Mouse (Mus musculus): ENCODE measurements around the gene Wdr35. TPM values are rescaled to one million over a fixed set of nuclear protein-coding genes. Genes with fewer than 3 reads are reported as not detected.

Gene Wdr35
- polyA plus RNA-seq, 1 experiment from 2014 or later = 14.4 TPM

- Histone ChIP-seq H3K4me2 (ENCODE audit: low read length) (no peak overlapping the region), H3K27me3 (ENCODE audit: control insufficient read depth, insufficient read depth, low read length) (no peaks in the 10 kb centered on the region), H3K9ac (ENCODE audit: low read length) (no peak overlapping the region), H3K36me3 (ENCODE audit: control insufficient read depth, insufficient read depth, low read length) (no peaks in the 10 kb centered on the region), H3K4me3 (ENCODE audit: control insufficient read depth in 1 of 2, insufficient read depth in 1 of 2, low read depth in 1 of 2, low read length in 2 of 2) (no peak overlapping the region), H3K4me1 (ENCODE audit: control insufficient read depth in 2 of 2, insufficient read depth in 2 of 2, low read length in 2 of 2) (no peaks in the 10 kb centered on the region), H3K27ac (replicated peaks in 1 of 2; ENCODE audit: control insufficient read depth in 1 of 2, insufficient read depth in 1 of 2, low read depth in 2 of 2, low read length in 2 of 2) (no peak overlapping the region), H3K9me3 (ENCODE audit: control insufficient read depth, low read length) (no peaks in the 10 kb centered on the region)
- ATAC-seq (ENCODE audit: insufficient number of reproducible peaks, insufficient read depth, low FRiP score, low read depth) = no peak
- WGBS = 72% methylated on average over 9 of the region's 9 CpGs
These were observed 11.9 kb upstream of the Wdr35 start for GRCm38 (mm10) chr12:8961607-8962316.

DNA sequence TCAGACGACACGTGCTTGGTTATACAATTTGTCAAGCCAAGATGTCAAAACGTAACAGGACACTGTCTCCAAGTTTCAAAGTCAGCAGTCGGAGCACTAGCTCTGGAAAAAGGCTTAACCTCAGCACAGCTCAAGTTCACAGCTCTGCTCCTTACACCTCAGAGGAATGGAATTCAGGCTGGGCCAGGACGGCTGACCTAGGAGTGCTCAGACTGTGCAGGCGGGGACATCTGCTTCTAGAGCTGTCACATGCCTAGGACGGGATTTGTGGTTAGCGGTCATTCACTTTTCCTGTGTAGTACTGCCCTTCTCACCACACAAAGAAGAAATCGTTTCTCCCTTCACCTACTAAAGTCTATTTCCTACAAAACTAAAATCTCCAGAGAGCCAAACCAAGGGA is 3.9 kb upstream of the Wdr35 start:
- H3K4me3 ChIP-seq (ENCODE audit: control insufficient read depth in 1 of 2, insufficient read depth in 1 of 2, low read depth in 1 of 2, low read length in 2 of 2) = no peak overlapping the region
- peak; percentile 86 for ATAC-seq (ENCODE audit: insufficient number of reproducible peaks, insufficient read depth, low FRiP score, low read depth)
- no peaks in the 10 kb centered on the region for H3K27me3 ChIP-seq (ENCODE audit: control insufficient read depth, insufficient read depth, low read length)
- peaks cover 5 to 14% of the 10 kb centered on the region in 2 experiments for H3K4me1 ChIP-seq (ENCODE audit: control insufficient read depth in 2 of 2, insufficient read depth in 2 of 2, low read length in 2 of 2)
- peak overlapping the region; percentile 37 for H3K4me2 ChIP-seq (ENCODE audit: low read length)
- H3K9me3 ChIP-seq (ENCODE audit: control insufficient read depth, low read length) = no peaks in the 10 kb centered on the region
- 9% methylated on average over 9 of the region's 9 CpGs for WGBS
- H3K9ac ChIP-seq (ENCODE audit: low read length) = peak overlapping the region; percentile 7
- H3K36me3 ChIP-seq (ENCODE audit: control insufficient read depth, insufficient read depth, low read length) = no peaks in the 10 kb centered on the region
- H3K27ac ChIP-seq (replicated peaks in 1 of 2; ENCODE audit: control insufficient read depth in 1 of 2, insufficient read depth in 1 of 2, low read depth in 2 of 2, low read length in 2 of 2) = peak overlapping the region; percentile 62 to 83

DNA sequence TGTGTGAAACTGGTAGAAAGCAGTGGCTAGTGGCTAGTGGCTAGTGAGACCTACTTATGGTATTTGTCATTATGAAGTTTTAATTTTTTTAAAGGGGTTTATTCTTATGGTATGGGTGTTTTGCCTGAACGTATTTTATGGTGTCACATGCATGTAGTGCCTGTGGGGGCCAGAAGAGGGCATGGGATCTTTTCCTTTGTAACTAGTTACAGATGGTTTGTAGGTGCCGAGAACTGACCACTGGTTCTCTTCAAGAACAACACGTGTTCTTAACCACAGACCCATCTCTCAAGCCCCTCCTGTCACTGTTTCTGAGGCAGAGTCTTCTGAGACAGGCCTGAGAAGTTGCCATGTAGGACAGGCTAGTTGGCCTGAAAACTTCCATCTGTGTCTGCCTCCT is 1.4 kb downstream of the Wdr35 start:
- Histone ChIP-seq H3K27ac (replicated peaks in 1 of 2; ENCODE audit: control insufficient read depth in 1 of 2, insufficient read depth in 1 of 2, low read depth in 2 of 2, low read length in 2 of 2) (no peak overlapping the region), H3K9ac (ENCODE audit: low read length) (no peak overlapping the region), H3K36me3 (ENCODE audit: control insufficient read depth, insufficient read depth, low read length) (peaks cover 20% of the 10 kb centered on the region), H3K4me1 (ENCODE audit: control insufficient read depth in 2 of 2, insufficient read depth in 2 of 2, low read length in 2 of 2) (peaks cover 0 to 8% of the 10 kb centered on the region in 2 experiments; a peak in 1 of 4 replicates), H3K9me3 (ENCODE audit: control insufficient read depth, low read length) (no peaks in the 10 kb centered on the region), H3K27me3 (ENCODE audit: control insufficient read depth, insufficient read depth, low read length) (no peaks in the 10 kb centered on the region), H3K4me3 (ENCODE audit: control insufficient read depth in 1 of 2, insufficient read depth in 1 of 2, low read depth in 1 of 2, low read length in 2 of 2) (no peak overlapping the region), H3K4me2 (ENCODE audit: low read length) (no peak overlapping the region)
- WGBS = 86% methylated on average over 3 of the region's 3 CpGs
- no peak for ATAC-seq (ENCODE audit: insufficient number of reproducible peaks, insufficient read depth, low FRiP score, low read depth)

DNA sequence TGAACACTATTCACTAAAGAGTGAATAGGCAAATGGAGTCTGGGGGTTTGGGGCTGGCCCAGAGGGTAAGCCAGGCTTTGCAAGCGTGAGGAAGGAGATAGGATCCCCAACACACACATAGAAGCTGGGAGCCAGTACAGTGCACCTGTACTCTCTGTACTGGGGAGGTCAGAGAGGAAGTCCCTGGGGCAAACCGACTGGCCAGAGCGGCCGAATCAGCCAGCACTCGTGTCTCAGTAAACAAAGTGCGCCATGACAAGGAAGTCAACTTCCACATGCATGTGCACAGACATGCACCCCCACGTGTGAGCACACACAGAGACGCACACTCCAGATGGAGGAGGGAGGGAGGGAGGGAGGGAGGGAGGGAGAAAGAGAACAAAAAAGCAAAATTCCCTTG is 19.5 kb downstream of the Wdr35 start:
- Histone ChIP-seq H3K4me1 (ENCODE audit: control insufficient read depth in 2 of 2, insufficient read depth in 2 of 2, low read length in 2 of 2) (no peaks in the 10 kb centered on the region), H3K4me2 (ENCODE audit: low read length) (no peak overlapping the region), H3K27me3 (ENCODE audit: control insufficient read depth, insufficient read depth, low read length) (no peaks in the 10 kb centered on the region), H3K9ac (ENCODE audit: low read length) (no peak overlapping the region), H3K36me3 (ENCODE audit: control insufficient read depth, insufficient read depth, low read length) (no peaks in the 10 kb centered on the region), H3K9me3 (ENCODE audit: control insufficient read depth, low read length) (no peaks in the 10 kb centered on the region), H3K27ac (replicated peaks in 1 of 2; ENCODE audit: control insufficient read depth in 1 of 2, insufficient read depth in 1 of 2, low read depth in 2 of 2, low read length in 2 of 2) (no peak overlapping the region), H3K4me3 (ENCODE audit: control insufficient read depth in 1 of 2, insufficient read depth in 1 of 2, low read depth in 1 of 2, low read length in 2 of 2) (no peak overlapping the region)
- 73% methylated on average over 8 of the region's 8 CpGs for WGBS
- ATAC-seq (ENCODE audit: insufficient number of reproducible peaks, insufficient read depth, low FRiP score, low read depth) = no peak

GRCm38 (mm10) chr12:8998318-8998717 is 24.6 kb downstream of the Wdr35 start:
- Histone ChIP-seq H3K4me1 (ENCODE audit: control insufficient read depth in 2 of 2, insufficient read depth in 2 of 2, low read length in 2 of 2) (no peaks in the 10 kb centered on the region), H3K27me3 (ENCODE audit: control insufficient read depth, insufficient read depth, low read length) (no peaks in the 10 kb centered on the region), H3K9me3 (ENCODE audit: control insufficient read depth, low read length) (0 out of 2 replicates have a peak, but pooled peaks cover 2% of the 10 kb centered on the region), H3K4me3 (ENCODE audit: control insufficient read depth in 1 of 2, insufficient read depth in 1 of 2, low read depth in 1 of 2, low read length in 2 of 2) (no peak overlapping the region), H3K27ac (replicated peaks in 1 of 2; ENCODE audit: control insufficient read depth in 1 of 2, insufficient read depth in 1 of 2, low read depth in 2 of 2, low read length in 2 of 2) (no peak overlapping the region), H3K4me2 (ENCODE audit: low read length) (no peak overlapping the region), H3K9ac (ENCODE audit: low read length) (no peak overlapping the region), H3K36me3 (ENCODE audit: control insufficient read depth, insufficient read depth, low read length) (no peaks in the 10 kb centered on the region)
- 90% methylated on average over 4 of the region's 4 CpGs for WGBS
- ATAC-seq (ENCODE audit: insufficient number of reproducible peaks, insufficient read depth, low FRiP score, low read depth) = no peak

DNA sequence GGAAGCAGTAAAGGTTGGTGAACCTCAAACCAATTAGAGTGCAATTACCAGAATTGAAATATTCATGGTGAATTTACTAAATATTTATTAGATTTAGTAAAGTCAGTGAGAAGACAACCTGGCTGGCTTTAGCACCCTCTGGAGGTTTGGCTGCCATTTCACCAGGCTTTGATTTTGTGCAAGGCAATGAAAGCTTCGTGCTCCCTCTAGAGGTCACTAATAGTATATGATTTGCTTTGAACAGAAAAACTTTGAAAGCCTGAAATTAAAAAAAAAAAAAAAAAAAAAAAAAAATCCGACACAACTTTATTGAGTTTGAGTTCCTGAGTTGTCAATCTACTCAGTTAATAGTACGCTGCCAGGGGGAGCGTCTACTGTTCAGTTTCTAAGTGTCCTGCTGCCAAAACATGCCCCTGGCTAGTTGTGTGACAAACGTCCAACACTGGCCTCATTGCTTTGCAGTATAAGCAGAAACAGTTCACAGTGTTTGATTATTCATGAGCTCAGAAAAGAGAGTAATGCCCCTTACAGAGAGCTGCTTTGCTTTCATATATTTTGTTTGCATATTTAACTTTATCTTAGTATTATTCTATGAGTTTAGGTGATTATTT is 28.5 kb downstream of the Wdr35 start:
- no peaks in the 10 kb centered on the region for H3K4me1 ChIP-seq (ENCODE audit: control insufficient read depth in 2 of 2, insufficient read depth in 2 of 2, low read length in 2 of 2)
- H3K36me3 ChIP-seq (ENCODE audit: control insufficient read depth, insufficient read depth, low read length) = no peaks in the 10 kb centered on the region
- H3K4me2 ChIP-seq (ENCODE audit: low read length) = no peak overlapping the region
- ATAC-seq (ENCODE audit: insufficient number of reproducible peaks, insufficient read depth, low FRiP score, low read depth) = no peak
- no peak overlapping the region for H3K4me3 ChIP-seq (ENCODE audit: control insufficient read depth in 1 of 2, insufficient read depth in 1 of 2, low read depth in 1 of 2, low read length in 2 of 2)
- H3K27me3 ChIP-seq (ENCODE audit: control insufficient read depth, insufficient read depth, low read length) = no peaks in the 10 kb centered on the region
- H3K9me3 ChIP-seq (ENCODE audit: control insufficient read depth, low read length) = 0 out of 2 replicates have a peak, but pooled peaks cover 2% of the 10 kb centered on the region
- H3K9ac ChIP-seq (ENCODE audit: low read length) = no peak overlapping the region
- H3K27ac ChIP-seq (replicated peaks in 1 of 2; ENCODE audit: control insufficient read depth in 1 of 2, insufficient read depth in 1 of 2, low read depth in 2 of 2, low read length in 2 of 2) = no peak overlapping the region
- 14% methylated on average over 5 of the region's 5 CpGs for WGBS

GRCm38 (mm10) chr12:9007146-9007545 is 33.5 kb downstream of the Wdr35 start:
- Histone ChIP-seq H3K4me3 (ENCODE audit: control insufficient read depth in 1 of 2, insufficient read depth in 1 of 2, low read depth in 1 of 2, low read length in 2 of 2) (no peak overlapping the region), H3K27ac (replicated peaks in 1 of 2; ENCODE audit: control insufficient read depth in 1 of 2, insufficient read depth in 1 of 2, low read depth in 2 of 2, low read length in 2 of 2) (no peak overlapping the region)
- 63% methylated on average over 4 of the region's 4 CpGs for WGBS

More at GRCm38 (mm10) chr12:9007146-9007545, 33.5 kb downstream of the Wdr35 start:
- Histone ChIP-seq H3K9me3 (ENCODE audit: control insufficient read depth, low read length) (no peaks in the 10 kb centered on the region), H3K4me1 (ENCODE audit: control insufficient read depth in 2 of 2, insufficient read depth in 2 of 2, low read length in 2 of 2) (peaks cover 2% of the 10 kb centered on the region in 2 experiments; a peak in 2 of 4 replicates), H3K9ac (ENCODE audit: low read length) (no peak overlapping the region), H3K4me2 (ENCODE audit: low read length) (no peak overlapping the region), H3K27me3 (ENCODE audit: control insufficient read depth, insufficient read depth, low read length) (no peaks in the 10 kb centered on the region), H3K36me3 (ENCODE audit: control insufficient read depth, insufficient read depth, low read length) (no peaks in the 10 kb centered on the region)
- no peak for ATAC-seq (ENCODE audit: insufficient number of reproducible peaks, insufficient read depth, low FRiP score, low read depth)

Data from heart, embryonic 14.5 days (tissue).